Mouse (Mus musculus): ENCODE measurements around the gene Rbbp5. TPM values are rescaled to one million over a fixed set of nuclear protein-coding genes. Genes with fewer than 3 reads are reported as not detected.
"Not testable (repeated sequence)": the region's sequence is repeated elsewhere in the genome, so short reads cannot be mapped to it uniquely, and the experiment has no call there.

Rbbp5 gene
- polyA plus RNA-seq, 1 experiment = 53.8 TPM

GRCm38 (mm10) chr1:132449742-132450141 is 27.4 kb upstream of the Rbbp5 start:
- Histone ChIP-seq H3K4me3 (ENCODE audit: insufficient read depth, low read length) (no peak overlapping the region), H3K27ac (ENCODE audit: insufficient read depth, low read length) (no peak overlapping the region), H3K4me1 (ENCODE audit: control insufficient read depth, insufficient read depth, low read length) (no peaks in the 10 kb centered on the region)
- TF ChIP-seq CTCF (IDR thresholded peaks at IDR 0.05; ENCODE audit: extremely low read depth, insufficient read depth, low read length) (no peak), POLR2A (IDR thresholded peaks at IDR 0.05; ENCODE audit: extremely low read depth, insufficient read depth, low read length) (no peak)

GRCm38 (mm10) chr1:132464651-132465050 is 12.5 kb upstream of the Rbbp5 start:
- TF ChIP-seq POLR2A (IDR thresholded peaks at IDR 0.05; ENCODE audit: extremely low read depth, insufficient read depth, low read length) (no peak), CTCF (IDR thresholded peaks at IDR 0.05; ENCODE audit: extremely low read depth, insufficient read depth, low read length) (no peak)

GRCm38 (mm10) chr1:132468926-132469325 is 8.2 kb upstream of the Rbbp5 start:
- TF ChIP-seq POLR2A (IDR thresholded peaks at IDR 0.05; ENCODE audit: extremely low read depth, insufficient read depth, low read length) (no peak), CTCF (IDR thresholded peaks at IDR 0.05; ENCODE audit: extremely low read depth, insufficient read depth, low read length) (no peak)
- H3K27ac ChIP-seq (ENCODE audit: insufficient read depth, low read length) = no peak overlapping the region
- H3K4me1 ChIP-seq (ENCODE audit: control insufficient read depth, insufficient read depth, low read length) = no peaks in the 10 kb centered on the region
- no peak overlapping the region for H3K4me3 ChIP-seq (ENCODE audit: insufficient read depth, low read length)

More at GRCm38 (mm10) chr1:132464651-132465050, 12.5 kb upstream of the Rbbp5 start:
- no peaks in the 10 kb centered on the region for H3K4me1 ChIP-seq (ENCODE audit: control insufficient read depth, insufficient read depth, low read length)
- no peak overlapping the region for H3K27ac ChIP-seq (ENCODE audit: insufficient read depth, low read length)
- no peak overlapping the region for H3K4me3 ChIP-seq (ENCODE audit: insufficient read depth, low read length)

- no peak overlapping the region for H3K27ac ChIP-seq (ENCODE audit: insufficient read depth, low read length)
Measured at GRCm38 (mm10) chr1:132469519-132469918, 7.6 kb upstream of the Rbbp5 start.

GRCm38 (mm10) chr1:132470031-132470430 is 7.1 kb upstream of the Rbbp5 start:
- not testable (repeated sequence) for H3K27ac ChIP-seq (ENCODE audit: insufficient read depth, low read length); H3K4me3 ChIP-seq (ENCODE audit: insufficient read depth, low read length); H3K4me1 ChIP-seq (ENCODE audit: control insufficient read depth, insufficient read depth, low read length)

More at GRCm38 (mm10) chr1:132469519-132469918, 7.6 kb upstream of the Rbbp5 start:
- Histone ChIP-seq H3K4me3 (ENCODE audit: insufficient read depth, low read length) (no peak overlapping the region), H3K4me1 (ENCODE audit: control insufficient read depth, insufficient read depth, low read length) (no peaks in the 10 kb centered on the region)
- no peak for TF ChIP-seq CTCF (IDR thresholded peaks at IDR 0.05; ENCODE audit: extremely low read depth, insufficient read depth, low read length)
- no peak for TF ChIP-seq POLR2A (IDR thresholded peaks at IDR 0.05; ENCODE audit: extremely low read depth, insufficient read depth, low read length)

- no peak for TF ChIP-seq POLR2A (IDR thresholded peaks at IDR 0.05; ENCODE audit: extremely low read depth, insufficient read depth, low read length)
- no peak for TF ChIP-seq CTCF (IDR thresholded peaks at IDR 0.05; ENCODE audit: extremely low read depth, insufficient read depth, low read length)
- no peak overlapping the region for H3K4me3 ChIP-seq (ENCODE audit: insufficient read depth, low read length)
- no peaks in the 10 kb centered on the region for H3K4me1 ChIP-seq (ENCODE audit: control insufficient read depth, insufficient read depth, low read length)
- H3K27ac ChIP-seq (ENCODE audit: insufficient read depth, low read length) = no peak overlapping the region
Measured at GRCm38 (mm10) chr1:132471032-132471431, 6.1 kb upstream of the Rbbp5 start.

GRCm38 (mm10) chr1:132471499-132471898 is 5.7 kb upstream of the Rbbp5 start:
- Histone ChIP-seq H3K4me3 (ENCODE audit: insufficient read depth, low read length) (no peak overlapping the region), H3K4me1 (ENCODE audit: control insufficient read depth, insufficient read depth, low read length) (no peaks in the 10 kb centered on the region), H3K27ac (ENCODE audit: insufficient read depth, low read length) (no peak overlapping the region)
- no peak for TF ChIP-seq CTCF (IDR thresholded peaks at IDR 0.05; ENCODE audit: extremely low read depth, insufficient read depth, low read length)
- no peak for TF ChIP-seq POLR2A (IDR thresholded peaks at IDR 0.05; ENCODE audit: extremely low read depth, insufficient read depth, low read length)

- Histone ChIP-seq H3K4me3 (ENCODE audit: insufficient read depth, low read length) (no peak overlapping the region), H3K4me1 (ENCODE audit: control insufficient read depth, insufficient read depth, low read length) (no peaks in the 10 kb centered on the region), H3K27ac (ENCODE audit: insufficient read depth, low read length) (no peak overlapping the region)
- TF ChIP-seq CTCF (IDR thresholded peaks at IDR 0.05; ENCODE audit: extremely low read depth, insufficient read depth, low read length) (0 out of 2 replicates have a peak, but pooled peaks have one; percentile 45), POLR2A (IDR thresholded peaks at IDR 0.05; ENCODE audit: extremely low read depth, insufficient read depth, low read length) (no peak)
Measured at GRCm38 (mm10) chr1:132472537-132472936, 4.6 kb upstream of the Rbbp5 start.

- Histone ChIP-seq H3K4me3 (ENCODE audit: insufficient read depth, low read length) (no peak overlapping the region), H3K27ac (ENCODE audit: insufficient read depth, low read length) (no peak overlapping the region), H3K4me1 (ENCODE audit: control insufficient read depth, insufficient read depth, low read length) (peaks cover 1% of the 10 kb centered on the region; the same call in 1 of the 2 replicates)
- TF ChIP-seq POLR2A (IDR thresholded peaks at IDR 0.05; ENCODE audit: extremely low read depth, insufficient read depth, low read length) (no peak), CTCF (IDR thresholded peaks at IDR 0.05; ENCODE audit: extremely low read depth, insufficient read depth, low read length) (no peak)
Measured at GRCm38 (mm10) chr1:132474496-132474895, 2.7 kb upstream of the Rbbp5 start.

- no peak overlapping the region for H3K27ac ChIP-seq (ENCODE audit: insufficient read depth, low read length)
- H3K4me3 ChIP-seq (ENCODE audit: insufficient read depth, low read length) = peak overlapping the region; percentile 59
- H3K4me1 ChIP-seq (ENCODE audit: control insufficient read depth, insufficient read depth, low read length) = peaks cover 1% of the 10 kb centered on the region
- TF ChIP-seq POLR2A (IDR thresholded peaks at IDR 0.05; ENCODE audit: extremely low read depth, insufficient read depth, low read length) (no peak), CTCF (IDR thresholded peaks at IDR 0.05; ENCODE audit: extremely low read depth, insufficient read depth, low read length) (no peak)
Measured at GRCm38 (mm10) chr1:132476575-132476927, 614 bp upstream of the Rbbp5 start.

GRCm38 (mm10) chr1:132479438-132479837 is 2.3 kb downstream of the Rbbp5 start:
- TF ChIP-seq CTCF (IDR thresholded peaks at IDR 0.05; ENCODE audit: extremely low read depth, insufficient read depth, low read length) = no peak
- TF ChIP-seq POLR2A (IDR thresholded peaks at IDR 0.05; ENCODE audit: extremely low read depth, insufficient read depth, low read length) = no peak
- Histone ChIP-seq H3K4me3 (ENCODE audit: insufficient read depth, low read length) (no peak overlapping the region), H3K4me1 (ENCODE audit: control insufficient read depth, insufficient read depth, low read length) (peaks cover 1% of the 10 kb centered on the region), H3K27ac (ENCODE audit: insufficient read depth, low read length) (no peak overlapping the region)
